Mouse (Mus musculus) spleen, adult 2 months (tissue): ENCODE measurements around the gene 1810010D01Rik. TPM values are rescaled to one million over a fixed set of nuclear protein-coding genes. Genes with fewer than 3 reads are reported as not detected.

Experiments
- DNase-seq, 2 experiments: peaks; one replicate each; pipeline versions ENCODE4 v3.0.0 to v3.0.0-alpha.2; 2012 to 2021; ENCODE audit warnings: low spot score in 2 of 2, low read depth in 1 of 2
- H3K27ac ChIP-seq: fragments of 200-500 bp; 2 replicates; pipeline ENCODE4 v1.5.1; 2012; ENCODE audit warnings: low read length, inconsistent platforms; ENCODE audit not compliant: insufficient read depth
- H3K27me3 ChIP-seq: fragments of 200-500 bp; 2 replicates; pipeline ENCODE4 v1.6.1; 2012; ENCODE audit warnings: mild to moderate bottlenecking, moderate library complexity, low read length, inconsistent platforms; ENCODE audit not compliant: control insufficient read depth, insufficient read depth
- H3K36me3 ChIP-seq: fragments of 200-500 bp; 2 replicates; pipeline ENCODE4 v1.6.1; 2012; ENCODE audit warnings: mild to moderate bottlenecking, low read length, inconsistent platforms; ENCODE audit not compliant: control insufficient read depth, insufficient read depth
- H3K4me1 ChIP-seq: fragments of 200-500 bp; 2 replicates; pipeline ENCODE4 v1.6.1; 2011; ENCODE audit warnings: inconsistent platforms; ENCODE audit not compliant: control insufficient read depth, insufficient read depth, insufficient read length
- H3K4me3 ChIP-seq: fragments of 200-500 bp; 2 replicates; pipeline ENCODE4 v1.5.1; 2011; ENCODE audit warnings: mild to moderate bottlenecking, inconsistent platforms; ENCODE audit not compliant: insufficient read depth, insufficient read length; ENCODE audit errors: extremely low read depth
- CTCF ChIP-seq: fragments of 200-500 bp; IDR thresholded peaks from 2 replicates; pipeline ENCODE4 v1.5.1; 2011; ENCODE audit warnings: mild to moderate bottlenecking, inconsistent platforms; ENCODE audit not compliant: insufficient read depth, insufficient read length, insufficient replicate concordance; ENCODE audit errors: extremely low read depth
- POLR2A ChIP-seq: fragments of 200-500 bp; IDR thresholded peaks from 2 replicates; pipeline ENCODE4 v1.6.1; 2011; ENCODE audit warnings: low read depth, low read length, inconsistent platforms
- WGBS: fragments of 180-500 bp; shearing (Covaris S2); methylation state at CpG from one replicate; pipeline ENCODE4 v1.1.7; 2018; 5-methylcytosine and 5-hydroxymethylcytosine counted together
- polyA plus RNA-seq: library from polyadenylated mRNA; depleted of rRNA; stranded (reverse); fragments of >200 nt; gene quantifications from 2 replicates; pipeline ENCODE4 v1.2.3, GENCODE M21; 2012

The 1810010D01Rik gene
- polyA plus RNA-seq, 1 experiment: 9.0 TPM

DNA sequence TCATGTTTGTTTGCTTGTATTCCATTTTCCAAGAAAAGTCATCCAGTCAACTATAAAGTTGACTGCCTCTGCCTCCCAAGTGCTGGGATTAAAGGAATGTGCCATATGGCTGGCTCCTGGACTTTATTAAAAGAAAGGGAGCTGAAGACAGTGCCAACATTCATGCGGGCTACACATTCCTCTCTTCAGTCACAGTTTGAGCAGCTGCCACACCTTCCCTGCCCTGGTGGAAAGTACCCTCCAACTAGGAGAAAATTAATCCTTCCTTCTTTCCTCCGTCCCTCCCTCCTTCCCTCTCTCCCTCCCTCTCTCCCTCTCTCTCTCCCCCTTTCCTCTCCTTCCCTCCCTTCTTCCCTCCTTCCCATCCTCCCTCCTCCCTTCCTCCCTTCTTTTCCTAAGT, 8.2 kb downstream of the 1810010D01Rik start:
- DNase-seq: no peak
- H3K4me3 ChIP-seq: no peak overlapping the region
- WGBS: 95% methylated on average over 2 of the region's 2 CpGs
- TF ChIP-seq CTCF: no peak
- no peak for TF ChIP-seq POLR2A
- no peaks in the 10 kb centered on the region for H3K27me3 ChIP-seq
- H3K36me3 ChIP-seq: no peaks in the 10 kb centered on the region
- H3K27ac ChIP-seq: no peak overlapping the region
- H3K4me1 ChIP-seq: no peaks in the 10 kb centered on the region

DNA sequence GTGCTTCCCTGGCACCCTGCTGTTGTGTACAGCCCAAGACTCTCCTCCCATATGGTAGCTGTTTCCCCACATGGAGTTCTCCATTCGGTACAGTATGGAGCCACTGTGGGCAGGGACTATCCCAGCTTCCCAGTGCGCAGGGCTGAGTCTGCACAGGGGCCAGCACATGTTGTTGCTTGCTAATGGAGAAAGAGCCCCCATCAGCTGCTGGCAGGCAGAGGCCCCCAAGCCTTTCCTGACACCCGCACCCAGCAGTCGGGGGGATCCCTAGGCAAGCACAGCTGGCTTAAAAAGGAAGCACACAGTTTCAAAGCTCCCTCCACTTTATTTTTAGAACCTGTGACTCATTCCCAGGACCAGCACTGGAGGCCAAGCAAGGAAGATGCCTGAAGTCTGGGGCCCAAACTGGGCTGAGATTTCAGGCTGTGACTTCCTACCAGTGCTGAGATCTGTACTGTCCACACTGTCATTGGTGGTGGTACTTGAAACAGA, 9.7 kb downstream of the 1810010D01Rik start:
- Histone ChIP-seq H3K4me1 (no peaks in the 10 kb centered on the region; the same call in 1 of the 2 replicates), H3K4me3 (no peak overlapping the region), H3K27ac (no peak overlapping the region), H3K36me3 (no peaks in the 10 kb centered on the region), H3K27me3 (no peaks in the 10 kb centered on the region)
- DNase-seq: no peak
- 47% methylated on average over 4 of the region's 4 CpGs for WGBS
- TF ChIP-seq CTCF (no peak), POLR2A (no peak)

GRCm38 (mm10) chr7:145197711-145198110, 10.2 kb downstream of the 1810010D01Rik start:
- 65% methylated on average over 3 of the region's 3 CpGs for WGBS
- no peak for DNase-seq
- Histone ChIP-seq H3K4me3 (no peak overlapping the region), H3K27ac (no peak overlapping the region), H3K27me3 (no peaks in the 10 kb centered on the region), H3K4me1 (no peaks in the 10 kb centered on the region; the same call in 1 of the 2 replicates), H3K36me3 (no peaks in the 10 kb centered on the region)
- TF ChIP-seq POLR2A: no peak
- no peak for TF ChIP-seq CTCF

DNA sequence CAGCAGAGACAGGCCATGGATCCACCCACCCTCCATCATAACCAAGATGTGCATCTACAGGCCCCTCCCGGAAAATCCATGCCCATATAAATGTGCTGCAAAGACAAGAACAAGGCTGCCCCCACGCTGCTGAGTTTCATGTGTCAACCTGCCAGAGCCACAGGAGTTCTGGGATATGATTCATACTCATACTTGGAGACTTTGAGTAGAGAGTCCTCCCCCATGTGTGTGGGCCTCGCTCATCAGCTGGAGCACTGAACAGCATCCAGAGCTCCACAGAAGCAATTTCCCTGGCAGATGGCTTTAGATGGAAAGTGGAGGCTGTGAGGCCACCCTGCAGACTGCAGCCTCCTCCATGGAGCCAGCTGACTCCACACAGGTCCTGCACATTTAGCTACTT, 10.9 kb downstream of the 1810010D01Rik start:
- no peak overlapping the region for H3K4me3 ChIP-seq
- no peak for DNase-seq
- TF ChIP-seq CTCF (no peak), POLR2A (no peak)
- no peaks in the 10 kb centered on the region; the same call in 1 of the 2 replicates for H3K4me1 ChIP-seq
- WGBS: 78% methylated on average over 3 of the region's 3 CpGs
- H3K27me3 ChIP-seq: no peaks in the 10 kb centered on the region
- H3K27ac ChIP-seq: no peak overlapping the region
- no peaks in the 10 kb centered on the region for H3K36me3 ChIP-seq

GRCm38 (mm10) chr7:145196340-145196739, 11.6 kb downstream of the 1810010D01Rik start:
- WGBS: 85% methylated on average over 6 of the region's 6 CpGs
- no peak overlapping the region for H3K27ac ChIP-seq
- no peak for DNase-seq
- H3K36me3 ChIP-seq: no peaks in the 10 kb centered on the region
- no peak for TF ChIP-seq CTCF
- TF ChIP-seq POLR2A: no peak
- no peaks in the 10 kb centered on the region; the same call in 1 of the 2 replicates for H3K4me1 ChIP-seq
- no peaks in the 10 kb centered on the region for H3K27me3 ChIP-seq
- H3K4me3 ChIP-seq: no peak overlapping the region

DNA sequence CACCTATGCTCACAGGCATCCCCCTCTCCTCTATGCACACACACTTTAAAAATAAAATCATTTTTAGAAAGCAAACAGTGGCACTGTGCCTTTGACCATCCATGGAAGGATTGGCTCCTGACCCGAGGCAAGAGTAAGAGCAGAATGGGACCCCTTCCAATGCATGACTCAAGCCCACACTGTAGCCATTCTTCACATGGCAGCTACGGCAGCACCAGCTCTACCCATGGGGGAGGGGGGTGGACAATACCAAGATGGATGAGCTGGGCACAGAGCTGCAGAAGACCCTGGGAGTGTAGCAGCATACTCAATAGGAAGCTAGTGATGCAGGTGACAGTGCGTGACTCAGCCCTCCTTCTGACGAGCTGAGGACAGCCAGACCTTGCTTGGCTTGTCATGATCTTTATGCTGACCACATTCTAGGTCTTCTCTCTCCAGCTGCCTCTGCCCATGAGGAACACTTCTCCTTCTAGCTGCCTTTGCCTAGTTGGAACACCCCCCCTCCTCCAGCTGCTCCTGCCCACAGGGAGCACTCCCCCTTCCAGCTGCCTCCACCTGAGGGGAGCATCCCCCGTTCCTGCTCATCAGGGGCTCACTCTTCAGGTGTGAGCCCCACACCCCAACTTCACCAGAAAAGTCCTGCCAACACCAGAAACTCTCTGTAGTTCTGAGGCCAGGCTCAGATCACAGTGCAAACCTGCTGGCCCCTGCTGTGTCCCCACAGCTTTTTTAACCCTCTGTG, 12.6 kb downstream of the 1810010D01Rik start:
- no peaks in the 10 kb centered on the region for H3K36me3 ChIP-seq
- no peak overlapping the region for H3K27ac ChIP-seq
- 66% methylated on average over 5 of the region's 5 CpGs for WGBS
- no peak overlapping the region for H3K4me3 ChIP-seq
- no peaks in the 10 kb centered on the region for H3K27me3 ChIP-seq
- no peak for TF ChIP-seq POLR2A
- no peak for TF ChIP-seq CTCF
- DNase-seq: no peak
- no peaks in the 10 kb centered on the region; the same call in 1 of the 2 replicates for H3K4me1 ChIP-seq

- H3K4me1 ChIP-seq: no peaks in the 10 kb centered on the region; the same call in 1 of the 2 replicates
- no peak overlapping the region for H3K4me3 ChIP-seq
- H3K27me3 ChIP-seq: no peaks in the 10 kb centered on the region
- no peak overlapping the region for H3K27ac ChIP-seq
- H3K36me3 ChIP-seq: no peaks in the 10 kb centered on the region
- DNase-seq: no peak
- 57% methylated on average over 3 of the region's 3 CpGs for WGBS
- TF ChIP-seq CTCF: no peak
- no peak for TF ChIP-seq POLR2A
Observed at GRCm38 (mm10) chr7:145194455-145195161, 13.3 kb downstream of the 1810010D01Rik start.
